Mouse (Mus musculus) cerebellum, adult 2 months (tissue): ENCODE results near the gene Arhgef3.

Experiments used
- CTCF ChIP-seq: fragments of 200-500 bp; IDR thresholded peaks from 2 replicates; pipeline ENCODE4 v1.5.1; 2011; ENCODE audit warnings: low read depth, mild to moderate bottlenecking, control low read depth, low read length, moderate library complexity, borderline replicate concordance; ENCODE audit not compliant: insufficient read depth
- POLR2A ChIP-seq: fragments of 200-500 bp; IDR thresholded peaks from 2 replicates; pipeline ENCODE4 v1.6.1; 2011; ENCODE audit warnings: low read length, control low read depth, borderline replicate concordance; ENCODE audit not compliant: insufficient read depth

DNA sequence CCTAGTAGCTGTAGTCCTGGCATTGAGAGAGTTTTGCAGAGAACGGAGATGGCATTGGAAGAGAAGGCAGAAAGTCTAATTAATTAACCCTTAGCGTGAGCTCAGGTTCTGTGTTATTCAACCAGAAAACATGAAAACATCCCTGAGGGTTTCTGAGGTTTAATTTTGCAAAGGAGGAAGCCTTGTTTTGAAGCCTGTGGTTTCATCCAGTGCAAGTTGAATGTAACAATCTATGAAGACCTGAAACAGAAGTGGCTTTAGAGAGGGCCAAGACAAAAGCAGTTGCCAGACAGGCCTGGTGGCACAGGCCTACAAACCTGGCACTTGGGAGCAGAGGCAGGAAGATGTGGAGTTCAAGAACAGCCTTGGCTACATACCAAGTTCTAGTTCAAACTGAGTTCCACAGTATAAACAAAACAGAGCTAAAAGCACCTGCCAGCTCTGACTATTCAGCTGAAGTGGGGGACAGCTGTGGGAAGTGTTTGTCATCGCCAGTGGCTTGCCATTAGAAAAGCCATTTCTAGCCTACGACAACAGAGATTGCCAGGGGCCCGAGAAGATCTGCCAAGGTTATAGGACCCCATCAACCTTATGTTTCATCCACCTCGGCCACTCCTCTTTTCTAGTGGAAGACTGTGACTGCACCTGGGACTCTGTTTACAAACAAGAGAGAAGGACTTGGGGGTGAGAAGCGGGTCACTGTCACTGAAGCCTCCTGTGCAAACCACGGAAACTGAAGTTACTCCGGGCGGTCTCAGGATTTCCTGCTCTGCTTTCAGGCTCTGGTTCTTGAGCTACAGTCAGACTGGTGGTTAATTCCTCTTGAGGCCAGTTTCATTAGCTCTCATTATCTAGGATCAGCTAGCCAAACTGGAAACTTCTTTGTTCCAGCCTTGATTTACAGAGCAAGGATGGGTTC, 287.9 kb downstream of the Arhgef3 start:
- TF ChIP-seq CTCF (no peak), POLR2A (no peak)
